Mouse (Mus musculus) embryo, embryonic 9.5 days (tissue): ENCODE measurements around the gene Gnas.
"Not testable (repeated sequence)": the region's sequence is repeated elsewhere in the genome, so short reads cannot be mapped to it uniquely, and the experiment has no call there.

Experiments used
- DNase-seq: peaks from one replicate; pipeline ENCODE4 v3.0.0-alpha.2; 2017; ENCODE audit errors: extremely low spot score

Gnas gene

GRCm38 (mm10) chr2:174328358-174328905, 44.3 kb downstream of the Gnas start:
- DNase-seq, result no peak

DNA sequence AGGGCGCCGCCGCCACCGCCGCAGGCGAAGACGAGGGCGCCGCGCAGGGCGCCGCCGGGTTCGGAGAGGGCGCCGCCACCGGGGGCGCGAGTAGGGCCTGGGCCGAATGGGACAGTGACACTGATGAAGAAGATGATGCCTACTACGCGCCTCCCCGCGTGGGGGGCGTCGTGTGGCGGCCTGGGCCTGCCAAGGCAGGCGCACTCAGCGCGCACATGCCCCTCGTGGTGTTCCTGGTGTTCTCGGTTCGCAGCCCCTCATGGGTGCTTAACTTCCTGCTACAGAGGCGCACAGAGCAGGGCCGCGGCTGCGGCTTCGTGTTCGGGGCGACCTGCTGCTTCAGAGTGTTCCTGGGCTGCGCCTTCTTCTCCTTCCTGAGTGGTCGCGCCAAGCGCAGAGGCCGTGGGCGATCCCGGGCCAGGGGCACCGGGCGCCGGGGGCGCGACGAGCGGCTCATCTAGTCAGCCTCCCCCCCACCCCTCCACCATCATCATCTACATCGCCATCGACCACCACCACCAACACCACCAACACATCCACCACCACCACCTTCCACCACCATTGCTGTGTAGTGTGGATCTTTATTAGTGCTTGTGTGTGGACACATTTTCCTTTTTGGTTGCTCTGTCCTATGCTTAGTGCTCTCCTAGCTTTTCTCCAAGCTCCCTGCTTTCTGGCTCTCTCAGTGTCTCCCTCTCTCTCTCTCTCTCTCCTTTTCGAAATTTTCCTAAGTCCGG, 45.0 kb downstream of the Gnas start:
- no peak for DNase-seq

- peak; percentile 91 for DNase-seq
Observed at GRCm38 (mm10) chr2:174329663-174330615, 45.8 kb downstream of the Gnas start.

GRCm38 (mm10) chr2:174330616-174331191, 46.6 kb downstream of the Gnas start:
- peak; percentile 86 for DNase-seq

- DNase-seq, result no peak
Observed at GRCm38 (mm10) chr2:174331282-174332030, 47.3 kb downstream of the Gnas start.

- no peak for DNase-seq
Observed at GRCm38 (mm10) chr2:174333239-174333890, 49.2 kb downstream of the Gnas start.

DNA sequence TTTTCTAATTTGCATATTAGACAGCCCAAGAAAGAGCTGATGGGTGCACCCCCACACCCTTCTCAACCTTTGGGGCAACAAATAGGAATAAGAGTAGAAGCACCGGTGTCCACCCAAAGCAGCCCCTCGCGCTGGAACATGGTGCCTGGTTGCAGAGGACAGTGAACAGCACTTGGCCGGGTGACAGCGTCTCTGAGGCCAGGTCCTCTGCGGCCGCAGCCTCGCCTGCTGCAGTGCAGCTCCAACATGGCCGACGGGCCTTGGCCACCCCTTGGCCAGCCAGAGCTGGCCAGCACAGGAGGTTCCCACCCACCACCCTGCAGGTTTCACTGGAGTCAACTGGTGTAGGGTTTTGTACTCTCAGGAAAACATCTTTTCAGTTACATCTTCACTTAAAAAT, 50.3 kb downstream of the Gnas start:
- DNase-seq, result no peak

DNA sequence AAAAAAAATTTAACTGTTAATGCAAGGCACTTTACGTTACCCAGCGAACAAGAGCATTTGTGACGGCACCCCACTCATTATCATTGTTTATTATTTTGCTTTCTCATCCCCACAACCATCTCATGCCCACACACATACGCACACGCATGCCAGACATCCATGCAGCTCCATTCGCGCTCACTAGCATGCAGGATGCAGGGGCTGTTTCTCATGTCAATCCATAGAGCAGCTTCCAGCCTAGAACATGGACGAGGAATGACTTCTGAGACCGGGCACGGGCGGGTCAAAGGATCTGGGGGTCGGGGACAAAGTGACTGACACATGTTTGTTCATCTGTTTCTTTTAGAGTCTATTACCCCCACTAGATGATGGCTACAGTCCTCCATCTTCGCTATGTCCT, 53.2 kb downstream of the Gnas start:
- DNase-seq, result no peak

GRCm38 (mm10) chr2:174339701-174340100, 55.6 kb downstream of the Gnas start:
- DNase-seq, result no peak

DNA sequence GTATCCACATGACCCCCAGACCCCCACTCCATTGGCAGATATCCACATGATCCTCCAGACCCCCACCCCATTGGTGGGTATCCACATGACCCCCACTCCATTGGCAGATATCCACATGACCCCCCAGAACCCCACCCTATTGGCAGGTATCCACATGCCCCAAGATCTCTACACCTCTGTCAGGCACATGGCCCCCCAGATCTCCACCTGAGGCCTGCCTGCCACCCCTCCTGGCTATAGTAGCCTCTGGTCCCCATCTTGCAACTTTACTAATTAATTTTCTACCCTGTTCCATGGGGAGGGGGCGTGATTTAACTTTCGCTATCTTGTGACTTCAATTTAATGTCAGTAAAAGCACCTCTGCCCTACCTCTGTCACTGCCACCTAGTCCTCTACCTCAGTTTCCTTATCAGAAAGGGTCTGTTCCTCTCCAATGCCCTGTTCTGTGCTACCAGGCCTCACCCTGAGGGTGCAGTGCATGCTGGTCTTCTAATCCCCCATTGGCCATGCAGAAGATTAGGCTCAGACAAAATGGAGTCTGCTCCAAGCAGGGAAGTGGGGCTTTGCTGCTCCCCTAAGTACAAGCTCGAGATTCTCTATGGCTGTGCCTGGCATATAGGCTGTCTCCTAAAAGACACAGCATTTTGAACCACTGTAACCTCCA, 56.2 kb downstream of the Gnas start:
- DNase-seq, result no peak

DNA sequence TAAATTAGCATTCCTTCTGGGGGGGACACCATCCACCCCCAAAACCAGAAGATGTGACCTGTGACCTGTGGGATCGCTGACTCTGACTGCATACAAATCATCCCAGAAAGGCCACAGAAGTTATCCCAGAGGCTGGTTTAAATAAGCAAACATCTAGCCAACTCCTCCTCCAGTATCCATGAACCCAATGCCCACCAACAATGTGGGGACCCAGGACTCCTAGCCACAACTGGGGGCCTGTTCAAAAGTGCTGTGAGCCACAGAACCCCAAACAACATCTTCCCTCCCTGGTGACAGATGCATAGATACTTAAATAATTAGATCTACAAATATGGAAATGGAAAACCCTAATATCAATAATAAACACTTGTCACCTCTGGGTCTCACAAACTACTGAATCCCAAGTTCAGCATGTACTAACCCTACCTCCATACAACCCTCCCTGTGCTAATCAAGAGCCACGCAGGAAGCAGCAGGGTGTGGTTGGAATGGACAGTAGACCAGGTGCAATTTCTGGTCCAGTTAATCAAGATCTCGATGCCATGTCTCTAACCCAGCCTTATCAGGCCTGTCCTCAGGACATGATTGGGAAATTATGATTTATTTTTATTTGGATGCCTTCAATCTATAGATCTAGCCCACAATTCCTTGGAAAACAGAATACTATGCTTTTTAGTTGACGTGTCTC, 56.9 kb downstream of the Gnas start:
- DNase-seq, result no peak

- DNase-seq, result no peak
Observed at GRCm38 (mm10) chr2:174342793-174343400, 58.8 kb downstream of the Gnas start.

- no peak for DNase-seq
Observed at GRCm38 (mm10) chr2:174343566-174343965, 59.4 kb downstream of the Gnas start.

DNA sequence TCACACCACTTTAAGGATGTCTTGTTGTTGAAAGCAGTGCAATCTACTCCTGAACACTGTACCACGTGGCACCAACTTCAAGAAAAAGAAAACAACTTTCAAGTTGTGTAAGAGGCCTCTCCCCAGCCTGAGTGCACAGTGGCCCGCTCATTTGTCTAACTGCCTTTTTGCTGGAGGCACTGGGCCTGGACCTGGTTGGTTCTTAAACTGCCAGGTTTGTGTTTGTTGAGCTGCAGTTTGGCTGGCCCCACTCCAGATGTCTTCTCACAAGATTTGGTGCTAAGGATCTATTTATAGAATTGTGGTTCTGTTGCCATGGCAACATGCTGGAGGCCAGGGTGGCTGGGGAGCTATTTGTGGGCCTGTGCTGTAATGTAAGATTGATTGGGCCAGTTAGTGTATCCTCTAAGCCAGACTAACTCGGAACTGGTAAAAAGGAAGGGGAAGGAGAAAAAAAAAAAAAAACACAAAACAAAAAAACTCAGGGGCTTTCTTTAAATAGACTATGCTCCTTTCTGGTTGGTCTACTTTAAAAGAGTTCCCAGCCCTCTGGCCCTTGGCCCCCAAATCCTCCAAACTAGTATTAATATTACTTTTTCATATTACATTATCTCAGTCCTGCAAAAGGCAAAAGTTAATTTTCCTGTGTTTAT, 60.0 kb downstream of the Gnas start:
- DNase-seq, result peak; percentile 53

DNA sequence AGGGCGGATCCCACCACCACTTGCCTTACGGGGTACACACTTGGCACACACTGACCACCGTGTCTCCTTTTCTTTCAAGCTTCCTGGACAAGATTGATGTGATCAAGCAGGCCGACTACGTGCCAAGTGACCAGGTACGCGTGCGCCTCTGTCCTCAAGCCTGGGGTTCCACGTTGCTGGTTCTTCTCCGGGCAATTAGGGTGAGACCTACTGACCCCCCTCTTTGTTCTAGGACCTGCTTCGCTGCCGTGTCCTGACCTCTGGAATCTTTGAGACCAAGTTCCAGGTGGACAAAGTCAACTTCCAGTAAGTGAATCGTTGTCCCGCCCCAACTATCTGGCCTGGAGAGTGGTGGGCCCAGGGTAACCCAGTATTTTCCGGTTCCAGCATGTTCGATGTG, 60.9 kb downstream of the Gnas start:
- no peak for DNase-seq

GRCm38 (mm10) chr2:174346612-174346998, 62.5 kb downstream of the Gnas start, which contains the start of gene Gm20721:
Gm20721 (minus strand) TSS chr2:174346712.
- DNase-seq, result no peak

- not testable (repeated sequence) for DNase-seq
Observed at GRCm38 (mm10) chr2:174346999-174347668, 63.0 kb downstream of the Gnas start.

DNA sequence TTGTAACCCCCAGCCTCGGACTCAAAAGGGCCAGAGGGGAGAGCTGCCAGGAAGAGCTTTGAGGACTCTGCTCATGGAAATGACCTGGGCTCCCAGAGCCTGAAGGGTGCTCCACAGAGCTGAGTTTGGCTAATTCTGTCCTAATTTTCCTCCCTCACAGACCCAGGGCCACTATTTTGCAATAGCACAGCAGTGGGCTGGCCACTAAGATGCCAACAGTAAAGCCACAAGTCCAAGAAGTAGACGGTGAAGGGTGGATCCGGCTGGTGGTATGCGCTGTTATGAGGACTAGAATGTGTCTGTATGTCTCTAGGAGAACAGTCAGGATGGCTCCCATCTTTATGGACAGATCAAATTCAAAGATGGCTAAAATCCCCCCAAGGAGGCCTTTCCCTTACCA, 74.4 kb downstream of the Gnas start:
- DNase-seq, result no peak
